Mouse (Mus musculus) hindbrain, embryonic 12.5 days (tissue): Measurements from ENCODE around the gene Pdxk. TPM values are rescaled to one million over a fixed set of nuclear protein-coding genes. Genes with fewer than 3 reads are reported as not detected.
"Not testable (repeated sequence)": the region's sequence is repeated elsewhere in the genome, so short reads cannot be mapped to it uniquely, and the experiment has no call there.

Experiments
- ATAC-seq: fragments of 200-750 bp; cut with Nextera tagmentation; 2 replicates; pipeline ENCODE4 v1.8.0; 2017; ENCODE audit warnings: moderate TSS enrichment; ENCODE audit not compliant: low FRiP score
- H3K27ac ChIP-seq: fragments of 300-500 bp; sonication (generic); 2 replicates; pipeline ENCODE4 v1.5.1; 2016; ENCODE audit warnings: mild to moderate bottlenecking
- H3K27me3 ChIP-seq: fragments of 300-500 bp; sonication (generic); 2 replicates; pipeline ENCODE4 v1.6.1; 2016; ENCODE audit warnings: mild to moderate bottlenecking
- H3K36me3 ChIP-seq: fragments of 300-500 bp; sonication (generic); 2 replicates; pipeline ENCODE4 v1.6.1; 2016; ENCODE audit warnings: mild to moderate bottlenecking
- H3K4me1 ChIP-seq: fragments of 300-500 bp; sonication (generic); 2 replicates; pipeline ENCODE4 v1.6.1; 2016
- H3K4me2 ChIP-seq: fragments of 300-500 bp; sonication (generic); replicated peaks from 2 replicates; pipeline ENCODE4 v1.6.1; 2016; ENCODE audit warnings: mild to moderate bottlenecking
- H3K4me3 ChIP-seq: fragments of 300-500 bp; sonication (generic); 2 replicates; pipeline ENCODE4 v1.5.1; 2016; ENCODE audit warnings: mild to moderate bottlenecking
- H3K9ac ChIP-seq: fragments of 300-500 bp; sonication (generic); 2 replicates; pipeline ENCODE4 v1.6.1; 2016; ENCODE audit warnings: mild to moderate bottlenecking, moderate library complexity
- H3K9me3 ChIP-seq: fragments of 300-500 bp; sonication (generic); replicated peaks from 2 replicates; pipeline ENCODE4 v1.6.1; 2016; ENCODE audit warnings: mild to moderate bottlenecking
- WGBS: fragments of 180-500 bp; shearing (Covaris S2); methylation state at CpG from one replicate; pipeline ENCODE4 v1.1.7; 2016; 5-methylcytosine and 5-hydroxymethylcytosine counted together
- polyA plus RNA-seq: library from polyadenylated mRNA; unstranded; fragments of >200 nt; fragmentation: Nextera tagmentation; extraction: Ambion mirVana; gene quantifications from 2 replicates; pipeline ENCODE4 v1.2.1, GENCODE M21; 2016

Pdxk gene
- polyA plus RNA-seq: 12.2 and 13.0 TPM in 2 replicates

GRCm38 (mm10) chr10:78464792-78465207 is at the start of gene Pdxk:
Gene Pdxk, minus strand, starts transcription at chr10:78464975.
- Histone ChIP-seq H3K27ac (no peak within 1 kb of the TSS), H3K4me3 (peak within 1 kb of the TSS; percentile 64), H3K9ac (peak within 1 kb of the TSS; percentile 76), H3K9me3 (no peaks in the 10 kb centered on the region), H3K27me3 (0 out of 2 replicates have a peak, but pooled peaks cover 4% of the 10 kb centered on the region), H3K36me3 (no peaks in the 10 kb centered on the region), H3K4me2 (peak within 1 kb of the TSS; percentile 100), H3K4me1 (peaks cover 16% of the 10 kb centered on the region)
- under 1% methylated on average over 35 of the region's 35 CpGs for WGBS
- ATAC-seq: peak; percentile 94

GRCm38 (mm10) chr10:78502986-78503733 is 38.4 kb upstream of the Pdxk start:
- ATAC-seq: no peak
- H3K36me3 ChIP-seq: no peaks in the 10 kb centered on the region
- 0 out of 2 replicates have a peak, but pooled peaks cover 2% of the 10 kb centered on the region for H3K9me3 ChIP-seq
- WGBS: 79% methylated on average over 6 of the region's 6 CpGs
- H3K9ac ChIP-seq: no peak overlapping the region
- H3K4me3 ChIP-seq: no peak overlapping the region
- H3K27me3 ChIP-seq: no peaks in the 10 kb centered on the region
- H3K27ac ChIP-seq: no peak overlapping the region
- H3K4me2 ChIP-seq: no peak overlapping the region
- H3K4me1 ChIP-seq: no peaks in the 10 kb centered on the region

GRCm38 (mm10) chr10:78487431-78488086 is 22.8 kb upstream of the Pdxk start:
- Histone ChIP-seq H3K4me2 (peak overlapping the region; percentile 49), H3K9me3 (no peaks in the 10 kb centered on the region), H3K4me1 (peaks cover 3% of the 10 kb centered on the region; the same call in 1 of the 2 replicates), H3K9ac (no peak overlapping the region), H3K27me3 (peaks cover 14% of the 10 kb centered on the region), H3K36me3 (no peaks in the 10 kb centered on the region), H3K27ac (no peak overlapping the region), H3K4me3 (peak overlapping the region; percentile 21)
- ATAC-seq: peak; percentile 55; the same call in 1 of the 2 replicates
- 9% methylated on average over 26 of the region's 26 CpGs for WGBS

GRCm38 (mm10) chr10:78486871-78487270 is 22.1 kb upstream of the Pdxk start:
- Histone ChIP-seq H3K27ac (no peak overlapping the region), H3K9me3 (no peaks in the 10 kb centered on the region)
- no peak for ATAC-seq

GRCm38 (mm10) chr10:78485369-78485768 is 20.6 kb upstream of the Pdxk start:
- H3K27ac ChIP-seq, H3K4me2 ChIP-seq, ATAC-seq, H3K9me3 ChIP-seq, H3K4me3 ChIP-seq, H3K9ac ChIP-seq, H3K36me3 ChIP-seq: not testable (repeated sequence)
- 77% methylated on average over 2 of the region's 2 CpGs for WGBS
- peaks cover 11% of the 10 kb centered on the region for H3K27me3 ChIP-seq
- peaks cover 13% of the 10 kb centered on the region for H3K4me1 ChIP-seq

More at GRCm38 (mm10) chr10:78486871-78487270, 22.1 kb upstream of the Pdxk start:
- H3K4me3 ChIP-seq: no peak overlapping the region
- H3K36me3 ChIP-seq: no peaks in the 10 kb centered on the region
- no peak overlapping the region for H3K9ac ChIP-seq
- 74% methylated on average over 5 of the region's 5 CpGs for WGBS
- H3K4me1 ChIP-seq: peaks cover 8% of the 10 kb centered on the region
- peaks cover 14% of the 10 kb centered on the region for H3K27me3 ChIP-seq
- H3K4me2 ChIP-seq: no peak overlapping the region

- under 1% methylated on average over 35 of the region's 35 CpGs for WGBS
- Histone ChIP-seq H3K36me3 (no peaks in the 10 kb centered on the region), H3K9me3 (no peaks in the 10 kb centered on the region)
Measured at GRCm38 (mm10) chr10:78481928-78482499, 17.2 kb upstream of the Pdxk start.

GRCm38 (mm10) chr10:78480954-78481927 is 16.5 kb upstream of the Pdxk start:
- H3K9ac ChIP-seq: peak overlapping the region; percentile 61
- 38% methylated on average over 21 of the region's 21 CpGs for WGBS
- H3K4me1 ChIP-seq: peaks cover 9% of the 10 kb centered on the region
- no peaks in the 10 kb centered on the region for H3K9me3 ChIP-seq
- H3K27me3 ChIP-seq: 0 out of 2 replicates have a peak, but pooled peaks cover 5% of the 10 kb centered on the region
- H3K36me3 ChIP-seq: no peaks in the 10 kb centered on the region
- peak; percentile 70; the same call in 1 of the 2 replicates for ATAC-seq
- H3K4me2 ChIP-seq: peak overlapping the region; percentile 85
- H3K27ac ChIP-seq: no peak overlapping the region
- peak overlapping the region; percentile 50 for H3K4me3 ChIP-seq

More at GRCm38 (mm10) chr10:78481928-78482499, 17.2 kb upstream of the Pdxk start:
- peaks cover 11% of the 10 kb centered on the region; the same call in 1 of the 2 replicates for H3K27me3 ChIP-seq
- peak overlapping the region; percentile 50 for H3K4me3 ChIP-seq
- peak overlapping the region; percentile 85 for H3K4me2 ChIP-seq
- peak overlapping the region; percentile 61 for H3K9ac ChIP-seq
- H3K27ac ChIP-seq: no peak overlapping the region
- ATAC-seq: peak; percentile 96
- peaks cover 9% of the 10 kb centered on the region for H3K4me1 ChIP-seq

- H3K9me3 ChIP-seq: no peaks in the 10 kb centered on the region
- H3K27ac ChIP-seq: no peak overlapping the region
- H3K4me1 ChIP-seq: peaks cover 5% of the 10 kb centered on the region
- H3K36me3 ChIP-seq: no peaks in the 10 kb centered on the region
- no peak overlapping the region for H3K4me3 ChIP-seq
- no peak overlapping the region for H3K4me2 ChIP-seq
- H3K9ac ChIP-seq: no peak overlapping the region
- 85% methylated on average over 4 of the region's 4 CpGs for WGBS
- no peak for ATAC-seq
- H3K27me3 ChIP-seq: no peaks in the 10 kb centered on the region
Measured at GRCm38 (mm10) chr10:78476821-78477220, 12.0 kb upstream of the Pdxk start.

- no peak for ATAC-seq
- H3K27ac ChIP-seq: no peak overlapping the region
- no peaks in the 10 kb centered on the region for H3K9me3 ChIP-seq
- no peak overlapping the region for H3K4me3 ChIP-seq
- H3K4me1 ChIP-seq: peaks cover 4% of the 10 kb centered on the region; the same call in 1 of the 2 replicates
- no peak overlapping the region for H3K4me2 ChIP-seq
- no peak overlapping the region for H3K9ac ChIP-seq
- no peaks in the 10 kb centered on the region for H3K36me3 ChIP-seq
- WGBS: 80% methylated on average over 8 of the region's 8 CpGs
- H3K27me3 ChIP-seq: no peaks in the 10 kb centered on the region
Measured at GRCm38 (mm10) chr10:78474759-78475158, 10.0 kb upstream of the Pdxk start.

GRCm38 (mm10) chr10:78473434-78473833 is 8.7 kb upstream of the Pdxk start:
- Histone ChIP-seq H3K27ac (no peak overlapping the region), H3K4me1 (peaks cover 4% of the 10 kb centered on the region; the same call in 1 of the 2 replicates), H3K27me3 (no peaks in the 10 kb centered on the region), H3K9me3 (no peaks in the 10 kb centered on the region), H3K9ac (no peak overlapping the region), H3K4me2 (no peak overlapping the region), H3K36me3 (no peaks in the 10 kb centered on the region), H3K4me3 (no peak overlapping the region)
- 64% methylated on average over 5 of the region's 5 CpGs for WGBS
- no peak for ATAC-seq

- H3K4me1 ChIP-seq: peaks cover 4% of the 10 kb centered on the region; the same call in 1 of the 2 replicates
- H3K4me2 ChIP-seq: no peak overlapping the region
- no peak for ATAC-seq
Measured at GRCm38 (mm10) chr10:78472046-78472445, 7.3 kb upstream of the Pdxk start.

More at GRCm38 (mm10) chr10:78472046-78472445, 7.3 kb upstream of the Pdxk start:
- no peaks in the 10 kb centered on the region for H3K36me3 ChIP-seq
- H3K9me3 ChIP-seq: no peaks in the 10 kb centered on the region
- H3K9ac ChIP-seq: no peak overlapping the region
- no peaks in the 10 kb centered on the region for H3K27me3 ChIP-seq
- no peak overlapping the region for H3K4me3 ChIP-seq
- no peak overlapping the region for H3K27ac ChIP-seq
- WGBS: 75% methylated on average over 3 of the region's 3 CpGs
